Comparison of ENCODE assay signal across 8 mouse cellular contexts in the genomic region with DNA sequence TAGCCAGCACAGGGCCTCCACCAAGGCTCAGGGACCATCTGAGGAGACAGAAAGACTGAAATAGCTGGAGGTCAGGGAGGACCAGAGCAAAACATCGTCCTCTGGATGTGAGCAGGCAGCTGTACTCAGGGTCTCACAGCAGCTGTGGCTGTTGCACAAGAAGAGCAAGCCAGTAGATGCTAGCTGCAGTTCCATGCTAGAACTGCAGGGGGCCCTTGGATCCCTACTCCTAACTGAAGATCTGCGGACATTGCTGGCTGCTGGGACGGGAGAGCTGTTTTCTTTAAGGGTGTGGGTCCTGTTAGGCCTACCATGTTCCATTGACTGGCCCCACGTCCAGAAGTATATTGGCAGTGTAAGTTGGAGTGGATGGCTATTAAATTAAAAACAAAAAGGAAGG.
A peak's percentile ranks its signal among the peaks of the same experiment; 100 is the strongest.
DNase-seq lines count a peak whose midpoint lies in the region; ATAC-seq and TF ChIP-seq lines count a peak whose summit lies in the region.

No protein-coding gene starts in this region.

- peaks cover 2% of the 10 kb centered on the region; the same call in 1 of the 2 replicates for H3K4me1 ChIP-seq in hindbrain, embryonic 11.5 days (replicated peaks; ENCODE audit: control insufficient read depth, insufficient read depth, low read length)
- H3K4me1 ChIP-seq in hindbrain, embryonic 12.5 days, result 0 out of 2 replicates have a peak, but pooled peaks cover 3% of the 10 kb centered on the region
- H3K4me1 ChIP-seq in ES-Bruce4 (ENCODE audit: control insufficient read depth, insufficient read depth, low read length), result no peaks in the 10 kb centered on the region

- H3K4me3 ChIP-seq in hindbrain, embryonic 11.5 days (ENCODE audit: low read depth, low read length), result no peak overlapping the region
- H3K4me3 ChIP-seq in hindbrain, embryonic 12.5 days, result no peak overlapping the region
- no peak overlapping the region for H3K4me3 ChIP-seq in ES-Bruce4 (ENCODE audit: low read depth, low read length)

- H3K36me3 ChIP-seq in hindbrain, embryonic 11.5 days (ENCODE audit: control insufficient read depth, insufficient read depth, low read length), result no peaks in the 10 kb centered on the region
- no peaks in the 10 kb centered on the region for H3K36me3 ChIP-seq in hindbrain, embryonic 12.5 days
- H3K36me3 ChIP-seq in ES-Bruce4 (ENCODE audit: control insufficient read depth, insufficient read depth, low read length, poor library complexity, severe bottlenecking), result no peaks in the 10 kb centered on the region

- H3K4me2 ChIP-seq in hindbrain, embryonic 11.5 days (replicated peaks; ENCODE audit: low read depth, low read length), result no peak overlapping the region
- no peak overlapping the region for H3K4me2 ChIP-seq in hindbrain, embryonic 12.5 days (replicated peaks)

- WGBS in hindbrain, embryonic 11.5 days, result 67% methylated on average over 4 of the region's 4 CpGs
- 70% methylated on average over 4 of the region's 4 CpGs for WGBS in hindbrain, embryonic 12.5 days

- H3K9me3 ChIP-seq in hindbrain, embryonic 11.5 days (ENCODE audit: control insufficient read depth, low read length), result no peaks in the 10 kb centered on the region
- no peaks in the 10 kb centered on the region for H3K9me3 ChIP-seq in hindbrain, embryonic 12.5 days (replicated peaks)
- H3K9me3 ChIP-seq in ES-Bruce4 (replicated peaks; ENCODE audit: control insufficient read depth, insufficient read depth, low read length, poor library complexity, severe bottlenecking), result no peaks in the 10 kb centered on the region

- peak; percentile 58 for DNase-seq in hindbrain, embryonic 11.5 days (ENCODE audit: low spot score)
- DNase-seq in embryo, embryonic 10 days (ENCODE audit: low spot score), result peak; percentile 64
- peak; percentile 38 to 54 for DNase-seq in kidney, adult 8-10 months
- DNase-seq in thymus, postnatal 36 days, result peak; percentile 48 to 49
- no peak for DNase-seq in ovary, postnatal 10 days (ENCODE audit: low spot score)

- H3K27ac ChIP-seq in hindbrain, embryonic 11.5 days (ENCODE audit: low read depth, low read length), result no peak overlapping the region
- H3K27ac ChIP-seq in hindbrain, embryonic 12.5 days, result no peak overlapping the region
- no peak overlapping the region for H3K27ac ChIP-seq in ES-Bruce4 (ENCODE audit: insufficient read depth, low read length)

- ATAC-seq in hindbrain, embryonic 11.5 days (ENCODE audit: low FRiP score), result no peak
- no peak for ATAC-seq in hindbrain, embryonic 12.5 days (ENCODE audit: low FRiP score)
- peak; percentile 75 for ATAC-seq in megakaryocyte, adult 5-6 weeks (ENCODE audit: poor library complexity, severe bottlenecking)

- H3K9ac ChIP-seq in hindbrain, embryonic 11.5 days (ENCODE audit: low read depth, low read length), result no peak overlapping the region
- no peak overlapping the region for H3K9ac ChIP-seq in hindbrain, embryonic 12.5 days
- H3K9ac ChIP-seq in ES-Bruce4 (ENCODE audit: low read depth, poor library complexity, severe bottlenecking), result no peak overlapping the region

- TF ChIP-seq POLR2A in ES-Bruce4 (IDR thresholded peaks at IDR 0.05; ENCODE audit: insufficient read depth, low read length), result no peak

- no peaks in the 10 kb centered on the region for H3K27me3 ChIP-seq in hindbrain, embryonic 11.5 days (ENCODE audit: control insufficient read depth, insufficient read depth, low read length)
- H3K27me3 ChIP-seq in hindbrain, embryonic 12.5 days, result no peaks in the 10 kb centered on the region
- no peaks in the 10 kb centered on the region for H3K27me3 ChIP-seq in ES-Bruce4 (ENCODE audit: control insufficient read depth, insufficient read depth, low read length, poor library complexity, severe bottlenecking)

- peak; percentile 32 for TF ChIP-seq CTCF in ES-Bruce4 (IDR thresholded peaks at IDR 0.05; ENCODE audit: low read depth, low read length)

- no peak for TF ChIP-seq EP300 in ES-Bruce4 (IDR thresholded peaks at IDR 0.05; ENCODE audit: insufficient read depth, low read depth, low read length)
